In genomic region chr8:95809116-95809515, GRCm38 (mm10) we compare ENCODE assay signal across 23 mouse cellular contexts. TPM values are rescaled to one million over a fixed set of nuclear protein-coding genes. Genes with fewer than 3 reads are reported as not detected.
DNase-seq lines count a peak whose midpoint lies in the region; ATAC-seq and TF ChIP-seq lines count a peak whose summit lies in the region.
"Had no signal": no experiment of that assay in that cellular context is flagged by ENCODE, and none has a peak within 500 bp of the region (broad histone marks: within the 10 kb centered on the region; RNA-seq: fewer than 3 reads in every experiment).

No protein-coding gene starts in this region.

- TF ChIP-seq POLR2A in testis, adult 2 months (IDR thresholded peaks at IDR 0.05; ENCODE audit: control insufficient read depth, low read depth, low read length) = no peak

- H3K27me3 ChIP-seq in heart, embryonic 13.5 days (replicated peaks) = no peaks in the 10 kb centered on the region
- no peaks in the 10 kb centered on the region for H3K27me3 ChIP-seq in heart, embryonic 16.5 days (ENCODE audit: control insufficient read depth, insufficient read depth, low read length)
- no peaks in the 10 kb centered on the region for H3K27me3 ChIP-seq in testis, adult 2 months (ENCODE audit: control insufficient read depth, insufficient read depth, low read length)
- H3K27me3 ChIP-seq: embryonic facial prominence, embryonic 13.5 days; forebrain, embryonic 12.5 days; forebrain, embryonic 15.5 days; hindbrain, embryonic 12.5 days; hindbrain, embryonic 15.5 days had no signal

- H3K4me2 ChIP-seq in heart, embryonic 13.5 days = no peak overlapping the region
- no peak overlapping the region for H3K4me2 ChIP-seq in heart, embryonic 16.5 days (ENCODE audit: low read depth, low read length)
- H3K4me2 ChIP-seq: embryonic facial prominence, embryonic 13.5 days; forebrain, embryonic 12.5 days; forebrain, embryonic 15.5 days; hindbrain, embryonic 12.5 days; hindbrain, embryonic 15.5 days had no signal

- no peak overlapping the region for H3K9ac ChIP-seq in heart, embryonic 13.5 days
- no peak overlapping the region for H3K9ac ChIP-seq in heart, embryonic 16.5 days (ENCODE audit: low read length)
- H3K9ac ChIP-seq: embryonic facial prominence, embryonic 13.5 days; forebrain, embryonic 12.5 days; forebrain, embryonic 15.5 days; hindbrain, embryonic 12.5 days; hindbrain, embryonic 15.5 days had no signal

- H3K4me3 ChIP-seq in heart, embryonic 13.5 days = no peak overlapping the region
- H3K4me3 ChIP-seq in heart, embryonic 16.5 days (ENCODE audit: low read length) = no peak overlapping the region
- peak overlapping the region; percentile 29; the same call in 1 of the 2 replicates for H3K4me3 ChIP-seq in testis, adult 2 months (ENCODE audit: control insufficient read depth, low read depth, low read length)
- H3K4me3 ChIP-seq: embryonic facial prominence, embryonic 10.5 days; embryonic facial prominence, embryonic 13.5 days; forebrain, embryonic 12.5 days; forebrain, embryonic 15.5 days; hindbrain, embryonic 12.5 days; hindbrain, embryonic 15.5 days had no signal

- peak overlapping the region; percentile 96 for H3K27ac ChIP-seq in heart, embryonic 13.5 days (replicated peaks)
- peak overlapping the region; percentile 94 for H3K27ac ChIP-seq in heart, embryonic 16.5 days (ENCODE audit: low read length)
- no peak overlapping the region for H3K27ac ChIP-seq in testis, adult 2 months (ENCODE audit: control insufficient read depth, insufficient read depth, low read depth, low read length)
- H3K27ac ChIP-seq: embryonic facial prominence, embryonic 10.5 days; embryonic facial prominence, embryonic 13.5 days; forebrain, embryonic 12.5 days; forebrain, embryonic 15.5 days; hindbrain, embryonic 12.5 days; hindbrain, embryonic 15.5 days had no signal

- peaks cover 8% of the 10 kb centered on the region; the same call in 1 of the 2 replicates for H3K36me3 ChIP-seq in heart, embryonic 13.5 days
- H3K36me3 ChIP-seq in heart, embryonic 16.5 days (ENCODE audit: control insufficient read depth, insufficient read depth) = no peaks in the 10 kb centered on the region
- H3K36me3 ChIP-seq in testis, adult 2 months (ENCODE audit: control insufficient read depth, insufficient read depth, low read length) = no peaks in the 10 kb centered on the region; the same call in 1 of the 2 replicates
- H3K36me3 ChIP-seq: forebrain, embryonic 12.5 days; forebrain, embryonic 15.5 days; hindbrain, embryonic 15.5 days had no signal

- WGBS in heart, embryonic 13.5 days = 80% methylated on average over 5 of the region's 5 CpGs
- 84% methylated on average over 5 of the region's 5 CpGs for WGBS in heart, embryonic 16.5 days

- no peaks in the 10 kb centered on the region for H3K9me3 ChIP-seq in heart, embryonic 13.5 days
- no peaks in the 10 kb centered on the region for H3K9me3 ChIP-seq in heart, embryonic 16.5 days (replicated peaks; ENCODE audit: control insufficient read depth, low read length)
- H3K9me3 ChIP-seq: embryonic facial prominence, embryonic 10.5 days; embryonic facial prominence, embryonic 13.5 days; forebrain, embryonic 12.5 days; forebrain, embryonic 15.5 days; hindbrain, embryonic 12.5 days; hindbrain, embryonic 15.5 days had no signal

- DNase-seq in heart, adult 18-20 months = no peak
- no peak for DNase-seq in heart, postnatal 4 days
- DNase-seq in testis, postnatal 10 days (ENCODE audit: low spot score) = no peak
- DNase-seq: adrenal gland, adult 2 months; adrenal gland, postnatal 14 days; cerebellum, adult 8-10 months; cerebellum, postnatal 10 days; cerebellum, postnatal 36 days; embryo, embryonic 11 days; gastrocnemius, postnatal 25 days; heart, postnatal 10 days; kidney, adult 2 months had no signal

- ATAC-seq in heart, embryonic 13.5 days (ENCODE audit: extremely low read depth, insufficient number of reproducible peaks, low FRiP score, low TSS enrichment) = no peak
- ATAC-seq in heart, embryonic 16.5 days (replicated peaks; ENCODE audit: extremely low read depth, insufficient read depth, low FRiP score) = no peak
- ATAC-seq: CD4-positive, CD25-positive, alpha-beta regulatory T cell, adult 4 months; forebrain, embryonic 15.5 days; intestine, postnatal 0 days had no signal

- TF ChIP-seq CTCF in testis, adult 2 months (IDR thresholded peaks at IDR 0.05; ENCODE audit: control insufficient read depth, insufficient read depth, insufficient replicate concordance, low read depth, low read length) = no peak

- peaks cover 63% of the 10 kb centered on the region for H3K4me1 ChIP-seq in heart, embryonic 13.5 days
- H3K4me1 ChIP-seq in heart, embryonic 16.5 days (ENCODE audit: control insufficient read depth, insufficient read depth, low read length) = peaks cover 34% of the 10 kb centered on the region
- peaks cover 8% of the 10 kb centered on the region; the same call in 1 of the 2 replicates for H3K4me1 ChIP-seq in testis, adult 2 months (ENCODE audit: control insufficient read depth, insufficient read depth, low read length)

RNA-seq across cellular contexts. Expression of gene Cnot1, which starts 1.9 kb away (rescaled TPM):
- 42.8 and 47.4 TPM in 2 replicates for polyA plus RNA-seq in heart, embryonic 13.5 days (2015; fragmentation: Nextera tagmentation; extraction: Ambion mirVana)
- 100 to 1,000 TPM in 1 of 2 experiments, 10 to 100 TPM in 1; 99.8 to 110 TPM for total RNA-seq in heart, adult 18-20 months (2021)
- 49.2 and 51.2 TPM in 2 replicates for polyA plus RNA-seq in heart, embryonic 16.5 days (2015; fragmentation: Nextera tagmentation; extraction: Ambion mirVana)
- total RNA-seq in heart, postnatal 4 days (2021) = 100 to 1,000 TPM; 152 to 174 TPM
- polyA plus RNA-seq in testis, adult 2 months (2012; rRNA removed) = 205 and 236 TPM in 2 replicates

RNA-seq across cellular contexts. Expression of gene Sap18b, which starts 16.0 kb away (rescaled TPM):
- polyA plus RNA-seq in heart, embryonic 13.5 days (2015; fragmentation: Nextera tagmentation; extraction: Ambion mirVana) = 255 and 274 TPM in 2 replicates
- total RNA-seq in heart, adult 18-20 months (2021) = 10 to 100 TPM; 90.8 to 97.5 TPM
- 228 and 285 TPM in 2 replicates for polyA plus RNA-seq in heart, embryonic 16.5 days (2015; fragmentation: Nextera tagmentation; extraction: Ambion mirVana)
- total RNA-seq in heart, postnatal 4 days (2021) = 100 to 1,000 TPM in 1 of 2 experiments, 10 to 100 TPM in 1; 92.4 to 102 TPM
- 47.0 and 58.8 TPM in 2 replicates for polyA plus RNA-seq in testis, adult 2 months (2012; rRNA removed)

RNA-seq across cellular contexts. Expression of gene Slc38a7, which starts 44.2 kb away (rescaled TPM):
- 11.7 and 12.4 TPM in 2 replicates for polyA plus RNA-seq in heart, embryonic 13.5 days (2015; fragmentation: Nextera tagmentation; extraction: Ambion mirVana)
- 10 to 100 TPM; 10.7 to 11.3 TPM for total RNA-seq in heart, adult 18-20 months (2021)
- 11.4 and 11.7 TPM in 2 replicates for polyA plus RNA-seq in heart, embryonic 16.5 days (2015; fragmentation: Nextera tagmentation; extraction: Ambion mirVana)
- 1 to 10 TPM; 7.5 to 7.9 TPM for total RNA-seq in heart, postnatal 4 days (2021)
- polyA plus RNA-seq in testis, adult 2 months (2012; rRNA removed) = 2.9 and 3.4 TPM in 2 replicates
